Mouse (Mus musculus) CH12F3 (cell line): Measurements from ENCODE around the gene Myo5a.

Experiments
- in situ Hi-C: fragments of 300-500 bp; cut with MboI; formaldehyde crosslinking; loops from 2 replicates; pipeline ENCODE4 v1.14.3; 2020; ENCODE audit warnings: low sequenced_read_pairs

The Myo5a gene

GRCm38 (mm10) chr9:75064678-75065331 lies 6.0 kb upstream of the Myo5a start:
- in situ Hi-C loops = no loop called here

DNA sequence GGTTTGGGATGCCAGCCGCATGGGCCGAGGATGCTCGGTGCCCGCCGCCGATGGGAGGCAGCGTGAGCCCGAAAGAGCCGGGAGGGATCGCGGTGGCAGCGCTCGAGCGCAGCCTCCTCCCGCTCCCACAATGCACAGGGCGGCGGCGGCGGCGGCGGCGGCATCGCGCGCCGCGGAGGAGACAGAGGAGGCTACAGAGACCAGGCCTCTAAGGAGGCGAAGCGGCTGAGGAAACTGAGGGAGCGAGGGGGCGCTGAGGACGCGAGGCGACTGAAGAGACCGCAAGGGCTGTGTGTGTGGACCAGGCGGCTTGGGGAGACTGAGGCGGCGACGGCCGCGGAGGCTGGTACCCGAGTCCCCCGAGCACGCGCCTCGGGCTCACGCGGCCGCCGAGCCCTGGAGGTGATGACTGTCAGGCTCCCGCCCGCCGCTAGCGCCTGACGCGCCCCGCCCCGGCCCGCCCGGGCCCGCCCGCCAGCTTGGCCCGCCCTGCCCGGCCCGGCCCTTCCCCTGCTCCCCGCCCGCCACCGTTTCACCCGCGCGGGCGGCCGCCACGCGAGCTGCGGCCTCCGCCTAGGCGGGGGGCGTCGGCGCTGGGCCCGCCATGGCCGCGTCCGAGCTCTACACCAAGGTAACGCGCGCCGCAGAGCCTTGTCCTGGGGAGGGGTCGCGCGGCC lies 352 bp downstream of the Myo5a start:
- in situ Hi-C loops = no loop called here

GRCm38 (mm10) chr9:75071706-75072192 lies 934 bp downstream of the Myo5a start:
- in situ Hi-C loops = no loop called here

GRCm38 (mm10) chr9:75072361-75072760 lies 1.5 kb downstream of the Myo5a start:
- in situ Hi-C loops = no loop called here

- in situ Hi-C loops = no loop called here
Measured at GRCm38 (mm10) chr9:75077191-75077590, 6.4 kb downstream of the Myo5a start.

DNA sequence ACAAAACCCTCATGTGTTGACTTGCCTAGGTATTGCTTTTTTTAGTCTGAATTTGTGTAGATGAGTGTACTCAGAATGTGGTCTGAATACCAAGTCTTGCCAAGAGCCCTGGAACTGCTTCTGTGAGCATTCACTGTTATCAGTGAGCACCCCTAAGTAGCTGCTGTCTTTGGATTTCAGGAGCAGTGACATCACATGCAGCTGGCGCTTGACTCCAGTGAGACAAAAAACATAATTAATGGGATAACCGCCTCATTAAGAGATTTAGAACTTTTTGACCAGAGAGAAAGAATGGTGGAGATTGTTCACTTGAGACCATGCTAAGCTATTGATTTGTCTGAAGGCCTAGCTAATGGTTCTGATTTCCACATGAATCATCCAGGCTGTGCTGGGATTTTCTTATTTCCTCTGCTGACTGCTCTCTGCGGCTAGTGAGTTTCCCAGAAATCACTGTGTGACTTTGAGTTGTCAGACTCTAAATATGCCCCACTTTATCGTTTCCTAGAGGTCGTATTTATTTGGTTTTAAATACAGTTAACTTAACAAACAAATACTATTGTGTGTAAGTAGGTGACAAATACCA lies 14.5 kb downstream of the Myo5a start:
- in situ Hi-C loops = no loop called here

GRCm38 (mm10) chr9:75087823-75088222 lies 17.0 kb downstream of the Myo5a start:
- in situ Hi-C loops = no loop called here

DNA sequence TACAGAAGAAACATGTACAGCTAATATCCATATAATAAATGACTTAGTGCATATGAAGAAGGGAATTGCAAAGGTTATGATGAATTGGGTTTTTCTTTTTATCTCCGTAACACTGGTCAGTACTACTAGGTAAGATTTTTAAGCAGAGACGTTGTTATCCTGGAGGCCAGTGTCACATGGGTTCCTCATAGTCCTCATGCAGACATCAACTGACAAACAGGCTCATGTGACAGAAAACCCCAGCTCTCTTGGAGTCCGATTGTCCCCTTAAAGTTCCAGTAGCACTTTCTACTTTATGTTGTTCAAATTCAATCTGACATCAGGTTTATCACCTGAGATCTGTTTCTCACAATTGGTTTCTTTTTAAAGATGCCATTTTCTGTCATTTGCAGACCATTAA lies 18.5 kb downstream of the Myo5a start:
- in situ Hi-C loops = no loop called here

DNA sequence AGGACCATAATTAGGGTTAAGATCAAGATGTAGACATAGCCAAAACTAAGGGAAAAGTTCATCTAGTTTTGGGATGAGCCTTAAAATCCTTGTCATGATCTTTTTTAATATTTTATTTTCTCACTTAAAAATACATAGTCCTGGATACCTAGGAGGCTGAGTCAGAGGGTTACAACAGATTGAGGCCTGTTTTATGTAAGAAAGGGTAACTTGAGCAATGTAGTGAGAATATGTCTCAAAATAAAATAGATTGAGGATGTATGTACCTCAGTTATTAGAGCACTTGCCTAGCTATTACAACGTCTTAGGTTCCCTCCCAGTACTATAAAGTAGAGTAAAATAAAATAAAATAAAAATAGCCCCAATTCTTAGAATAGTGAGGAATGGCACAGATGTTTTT lies 21.3 kb downstream of the Myo5a start:
- in situ Hi-C loops = no loop called here

- in situ Hi-C loops = no loop called here
Measured at GRCm38 (mm10) chr9:75094762-75095161, 23.9 kb downstream of the Myo5a start.

- in situ Hi-C loops = no loop called here
Measured at GRCm38 (mm10) chr9:75098937-75099336, 28.1 kb downstream of the Myo5a start.

- in situ Hi-C loops = no loop called here
Measured at GRCm38 (mm10) chr9:75100157-75100781, 29.5 kb downstream of the Myo5a start.

GRCm38 (mm10) chr9:75102131-75102530 lies 31.3 kb downstream of the Myo5a start:
- in situ Hi-C loops = no loop called here

- in situ Hi-C loops = no loop called here
Measured at GRCm38 (mm10) chr9:75116571-75117177, 45.9 kb downstream of the Myo5a start.

- in situ Hi-C loops = no loop called here
Measured at GRCm38 (mm10) chr9:75121126-75121525, 50.3 kb downstream of the Myo5a start.

GRCm38 (mm10) chr9:75124201-75124721 lies 53.4 kb downstream of the Myo5a start:
- in situ Hi-C loops = no loop called here

DNA sequence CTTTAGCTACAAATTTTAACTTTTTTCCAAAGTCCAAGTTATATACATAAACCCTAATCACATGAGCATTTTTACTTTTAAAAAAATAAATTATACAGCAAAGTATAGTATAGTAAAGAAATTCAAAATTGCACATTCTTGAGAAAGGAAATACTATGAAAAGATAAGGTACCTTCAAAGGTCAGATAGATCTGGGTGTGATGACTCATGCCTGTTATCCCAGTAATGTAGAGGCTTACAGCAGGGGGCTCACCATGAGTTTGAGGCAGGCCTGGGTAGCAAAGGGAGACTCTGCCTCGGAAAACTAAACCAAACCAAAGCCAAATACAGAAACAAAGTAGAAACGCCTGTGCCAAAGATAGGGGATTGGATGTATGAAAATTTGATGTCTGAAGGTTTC lies 59.7 kb downstream of the Myo5a start:
- in situ Hi-C loops = no loop called here

GRCm38 (mm10) chr9:75146911-75147310 lies 76.1 kb downstream of the Myo5a start:
- in situ Hi-C loops = no loop called here

GRCm38 (mm10) chr9:75160525-75160924 lies 89.7 kb downstream of the Myo5a start:
- in situ Hi-C loops = no loop called here

- in situ Hi-C loops = no loop called here
Measured at GRCm38 (mm10) chr9:75163650-75164049, 92.8 kb downstream of the Myo5a start.

DNA sequence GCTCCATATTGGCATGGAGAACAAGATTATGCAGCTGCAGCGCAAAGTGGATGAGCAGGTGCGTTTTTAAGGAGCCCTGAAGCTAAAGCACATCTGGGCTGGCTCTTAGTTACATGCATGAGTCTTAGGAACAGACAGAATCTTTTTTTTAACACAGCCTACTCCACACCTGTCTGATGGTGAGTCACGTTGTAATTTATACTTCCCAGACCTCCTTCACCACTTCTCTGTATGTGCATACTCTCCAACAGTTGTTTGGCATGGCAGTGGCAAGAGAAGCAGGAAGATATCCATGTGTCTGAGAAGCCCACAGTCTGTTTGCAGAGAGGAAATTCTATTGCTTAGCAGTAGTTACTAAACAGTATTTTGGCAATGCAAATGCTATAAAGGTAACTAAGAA lies 100.9 kb downstream of the Myo5a start:
- in situ Hi-C loops = no loop called here
